Mouse (Mus musculus): ENCODE data around the gene Gm10840. TPM values are rescaled to one million over a fixed set of nuclear protein-coding genes. Genes with fewer than 3 reads are reported as not detected.

The Gm10840 gene
- polyA plus RNA-seq, 1 experiment from 2014 or later = not detected

DNA sequence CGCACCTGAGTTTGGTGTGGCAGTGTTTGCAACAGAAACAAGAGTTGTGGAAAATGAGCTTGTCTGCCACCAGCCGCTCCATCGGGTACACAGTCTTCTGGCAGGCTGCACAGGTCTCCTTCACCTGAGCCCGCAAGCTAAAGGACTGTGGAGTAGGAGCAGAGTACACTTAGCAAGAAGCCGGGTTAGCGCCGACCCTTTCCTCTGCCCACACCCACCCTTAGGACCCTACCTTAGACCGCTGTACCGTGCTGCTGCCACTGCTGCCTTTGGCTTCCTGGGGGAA is 1.8 kb upstream of the Gm10840 start:
- H3K4me3 ChIP-seq (ENCODE audit: low read depth, low read length) = peak overlapping the region; percentile 83
- peak overlapping the region; percentile 97 for H3K9ac ChIP-seq (ENCODE audit: low read length)
- peak overlapping the region; percentile 97 for H3K27ac ChIP-seq (ENCODE audit: low read depth, low read length)
- peaks cover 22% of the 10 kb centered on the region for H3K4me1 ChIP-seq (ENCODE audit: control insufficient read depth, insufficient read depth, low read length)
- no peaks in the 10 kb centered on the region for H3K9me3 ChIP-seq (ENCODE audit: control insufficient read depth, low read length)
- ATAC-seq (ENCODE audit: low FRiP score) (no peak), DNase-seq (ENCODE audit: low spot score, missing footprints) (peak; percentile 86)
- H3K4me2 ChIP-seq = peak overlapping the region; percentile 95
- peaks cover 11% of the 10 kb centered on the region for H3K36me3 ChIP-seq (ENCODE audit: control insufficient read depth, insufficient read depth, low read length)
- H3K27me3 ChIP-seq (ENCODE audit: control insufficient read depth, insufficient read depth, low read length) = no peaks in the 10 kb centered on the region
- WGBS = 51% methylated on average over 9 of the region's 9 CpGs

DNA sequence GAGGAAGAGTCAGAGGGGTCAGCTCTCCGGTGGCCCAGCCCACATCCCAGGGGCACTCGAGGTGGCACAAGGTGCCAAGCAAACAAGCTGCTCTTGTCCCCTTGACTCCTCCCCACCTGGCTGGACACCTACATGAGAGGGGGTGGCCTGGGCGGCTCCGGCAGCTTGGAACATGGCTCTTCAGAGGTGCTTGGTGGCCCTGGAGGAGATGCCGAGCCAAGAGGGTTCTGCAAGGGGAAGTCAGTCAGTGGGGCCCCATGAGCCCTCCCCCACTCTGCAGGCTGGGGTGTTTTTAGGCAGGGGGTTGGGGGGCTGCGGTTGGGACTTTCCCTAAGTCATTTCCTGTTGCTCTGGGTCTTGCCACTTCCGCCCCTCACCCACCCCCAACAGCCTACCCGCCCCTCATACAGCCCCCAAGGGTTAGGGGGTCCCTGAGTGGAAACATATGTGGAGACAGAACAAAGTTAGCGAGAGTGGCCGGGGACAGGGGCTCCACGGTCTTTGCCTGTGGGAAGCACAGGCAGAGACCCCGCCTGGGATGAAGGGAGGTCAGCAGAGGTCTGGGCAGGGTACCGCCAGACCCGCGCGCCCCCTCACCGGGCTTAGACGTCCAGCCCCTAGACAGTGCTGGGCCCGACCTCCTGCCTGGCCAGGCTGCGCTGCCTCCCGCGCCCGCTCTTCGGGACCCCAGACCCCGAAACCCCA is 1.3 kb upstream of the Gm10840 start:
- ATAC-seq (ENCODE audit: low FRiP score) = peak; percentile 73
- peaks cover 13% of the 10 kb centered on the region for H3K36me3 ChIP-seq (ENCODE audit: control insufficient read depth, insufficient read depth, low read length)
- peak overlapping the region; percentile 95 for H3K4me2 ChIP-seq
- H3K4me3 ChIP-seq (ENCODE audit: low read depth, low read length) = peak overlapping the region; percentile 83
- no peaks in the 10 kb centered on the region for H3K27me3 ChIP-seq (ENCODE audit: control insufficient read depth, insufficient read depth, low read length)
- no peaks in the 10 kb centered on the region for H3K9me3 ChIP-seq (ENCODE audit: control insufficient read depth, low read length)
- peak; percentile 95 for DNase-seq (ENCODE audit: low spot score, missing footprints)
- H3K4me1 ChIP-seq (ENCODE audit: control insufficient read depth, insufficient read depth, low read length) = peaks cover 22% of the 10 kb centered on the region
- WGBS = under 1% methylated on average over 21 of the region's 25 CpGs
- peak overlapping the region; percentile 97 for H3K27ac ChIP-seq (ENCODE audit: low read depth, low read length)
- peak overlapping the region; percentile 97 for H3K9ac ChIP-seq (ENCODE audit: low read length)

DNA sequence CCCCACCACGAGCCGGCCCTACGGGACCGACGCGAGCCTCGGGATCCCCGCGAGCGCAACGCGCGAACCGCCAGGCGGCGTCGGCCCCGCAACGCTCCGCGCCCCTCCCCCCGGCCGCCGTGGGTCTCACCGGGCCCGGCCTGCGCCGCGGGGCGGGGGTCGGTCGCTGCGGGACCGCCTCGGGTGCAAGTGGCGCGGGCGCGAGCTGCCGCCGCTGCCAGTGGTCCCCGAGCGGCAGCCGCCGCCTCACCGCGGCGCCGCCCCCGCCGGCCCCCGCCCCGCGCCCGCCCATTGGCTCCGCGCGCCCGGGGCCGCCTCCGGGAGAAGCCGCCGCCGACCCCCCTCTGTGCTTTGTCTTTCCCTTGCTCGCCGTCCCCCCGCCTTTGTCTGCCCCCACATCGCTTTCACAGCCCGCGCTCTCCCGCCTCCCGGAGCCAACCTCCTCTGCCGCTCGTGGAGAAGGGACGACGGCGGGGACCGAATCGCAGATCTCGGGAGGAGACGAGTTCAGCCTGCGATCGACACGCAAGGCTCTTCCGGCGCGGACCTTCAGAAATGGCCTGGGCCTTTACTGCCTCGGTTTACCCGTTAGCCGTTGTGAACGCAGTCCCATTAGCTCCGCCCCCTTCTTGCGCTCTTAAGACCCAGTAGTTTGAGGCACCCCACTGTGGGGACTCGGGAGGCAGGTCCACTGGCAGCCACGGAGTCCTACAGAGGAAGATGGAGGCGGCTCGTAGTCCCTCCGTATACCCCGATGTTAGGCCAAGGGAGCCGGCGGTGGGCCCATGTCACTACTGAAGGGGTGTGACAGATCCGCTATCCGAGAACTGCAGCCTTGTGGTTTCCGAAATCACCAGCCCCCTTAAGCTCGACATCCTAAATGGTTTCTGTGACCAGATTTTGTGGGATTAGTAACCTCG is 469 bp upstream of the Gm10840 start:
- Histone ChIP-seq H3K27me3 (ENCODE audit: control insufficient read depth, insufficient read depth, low read length) (no peaks in the 10 kb centered on the region), H3K4me1 (ENCODE audit: control insufficient read depth, insufficient read depth, low read length) (peaks cover 22% of the 10 kb centered on the region), H3K4me2 (peak overlapping the region; percentile 95), H3K27ac (ENCODE audit: low read depth, low read length) (peak overlapping the region; percentile 97), H3K9ac (ENCODE audit: low read length) (peak overlapping the region; percentile 97), H3K36me3 (ENCODE audit: control insufficient read depth, insufficient read depth, low read length) (peaks cover 13% of the 10 kb centered on the region), H3K9me3 (ENCODE audit: control insufficient read depth, low read length) (no peaks in the 10 kb centered on the region), H3K4me3 (ENCODE audit: low read depth, low read length) (peak overlapping the region; percentile 83)
- ATAC-seq (ENCODE audit: low FRiP score) (peak; percentile 79), DNase-seq (ENCODE audit: low spot score, missing footprints) (peak; percentile 99)
- WGBS = under 1% methylated on average over 73 of the region's 106 CpGs

DNA sequence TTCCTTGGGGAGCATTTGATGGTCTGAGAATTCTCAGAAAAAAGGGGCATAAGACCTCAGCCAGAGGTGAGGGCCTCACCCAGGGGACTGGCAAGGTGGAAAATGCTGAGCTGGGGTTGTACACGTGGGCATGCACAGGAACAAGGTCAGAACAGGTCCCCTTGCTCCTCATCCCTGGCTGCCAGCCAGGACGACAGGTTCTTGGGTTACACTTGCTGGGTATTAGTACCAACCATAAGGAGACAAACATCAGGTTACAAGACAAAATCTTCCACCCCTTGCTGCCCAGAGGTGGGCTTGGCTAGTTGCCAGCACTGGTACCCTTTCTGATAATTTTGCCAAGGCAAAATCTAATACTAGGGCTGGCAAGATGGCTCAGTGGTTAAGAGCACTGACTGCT is 1.6 kb downstream of the Gm10840 start:
- H3K27ac ChIP-seq (ENCODE audit: low read depth, low read length) = no peak overlapping the region
- peaks cover 22% of the 10 kb centered on the region for H3K4me1 ChIP-seq (ENCODE audit: control insufficient read depth, insufficient read depth, low read length)
- H3K4me3 ChIP-seq (ENCODE audit: low read depth, low read length) = no peak overlapping the region
- WGBS = 98% methylated on average over 2 of the region's 2 CpGs
- H3K9ac ChIP-seq (ENCODE audit: low read length) = no peak overlapping the region
- H3K9me3 ChIP-seq (ENCODE audit: control insufficient read depth, low read length) = no peaks in the 10 kb centered on the region
- no peaks in the 10 kb centered on the region for H3K27me3 ChIP-seq (ENCODE audit: control insufficient read depth, insufficient read depth, low read length)
- no peak overlapping the region for H3K4me2 ChIP-seq
- DNase-seq (ENCODE audit: low spot score, missing footprints) = no peak
- ATAC-seq (ENCODE audit: low FRiP score) = no peak
- H3K36me3 ChIP-seq (ENCODE audit: control insufficient read depth, insufficient read depth, low read length) = peaks cover 9% of the 10 kb centered on the region

DNA sequence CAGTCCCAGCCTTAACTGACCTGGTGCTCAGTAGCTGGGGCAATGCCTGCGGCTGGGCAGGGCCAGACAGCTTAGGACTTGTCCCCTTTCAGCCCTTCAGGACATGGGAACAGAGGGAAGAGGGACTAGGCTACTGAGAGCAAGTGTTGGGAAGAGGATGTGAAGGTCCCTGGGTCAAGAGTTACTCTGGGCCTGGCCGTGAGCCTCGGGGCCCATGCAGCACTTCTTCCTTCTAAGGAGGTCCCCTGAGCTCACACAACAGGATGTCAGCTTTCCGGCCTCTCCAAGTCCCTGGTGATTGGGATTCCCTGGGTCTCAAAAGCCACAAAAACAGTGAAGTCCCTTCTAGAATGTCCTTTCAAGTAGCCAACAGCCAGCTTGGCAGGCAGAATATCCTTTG is 2.9 kb downstream of the Gm10840 start:
- WGBS = 89% methylated on average over 4 of the region's 4 CpGs
- H3K36me3 ChIP-seq (ENCODE audit: control insufficient read depth, insufficient read depth, low read length) = peaks cover 16% of the 10 kb centered on the region

DNA sequence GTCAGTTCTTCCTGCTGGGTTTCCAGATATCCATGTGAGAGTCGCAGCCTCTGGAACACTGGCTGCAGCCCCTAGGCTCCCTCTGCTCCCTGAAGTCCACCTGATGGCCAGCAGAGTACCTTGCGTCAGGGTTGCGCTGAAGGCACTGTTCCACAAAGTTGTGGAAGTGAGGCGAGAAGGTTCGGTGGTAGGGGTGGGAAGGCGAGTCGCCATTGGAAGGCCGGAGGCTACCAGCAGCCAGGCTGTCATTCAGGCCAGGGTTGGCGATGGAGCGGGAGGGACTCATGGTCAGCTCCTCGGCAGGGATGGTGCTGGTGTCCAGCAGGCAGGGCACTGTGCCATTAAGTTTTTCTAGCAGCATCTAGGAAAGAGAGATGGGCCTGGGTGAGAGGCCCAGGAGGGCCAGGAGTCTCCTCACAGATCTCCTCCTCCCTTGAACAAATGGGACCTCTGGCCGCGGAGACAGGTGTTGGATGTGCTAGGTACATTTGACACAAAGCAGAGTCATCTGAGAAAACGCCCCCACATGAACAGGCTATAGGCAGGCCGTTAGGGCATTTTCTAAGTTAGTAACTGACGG is 4.0 kb downstream of the Gm10840 start:
- H3K27me3 ChIP-seq (ENCODE audit: control insufficient read depth, insufficient read depth, low read length) = no peaks in the 10 kb centered on the region
- WGBS = 87% methylated on average over 16 of the region's 16 CpGs
- no peak overlapping the region for H3K4me2 ChIP-seq
- H3K9me3 ChIP-seq (ENCODE audit: control insufficient read depth, low read length) = no peaks in the 10 kb centered on the region
- peaks cover 10% of the 10 kb centered on the region for H3K4me1 ChIP-seq (ENCODE audit: control insufficient read depth, insufficient read depth, low read length)
- no peak overlapping the region for H3K9ac ChIP-seq (ENCODE audit: low read length)
- DNase-seq (ENCODE audit: low spot score, missing footprints) = no peak
- H3K36me3 ChIP-seq (ENCODE audit: control insufficient read depth, insufficient read depth, low read length) = peaks cover 16% of the 10 kb centered on the region
- no peak overlapping the region for H3K27ac ChIP-seq (ENCODE audit: low read depth, low read length)
- no peak for ATAC-seq (ENCODE audit: low FRiP score)
- no peak overlapping the region for H3K4me3 ChIP-seq (ENCODE audit: low read depth, low read length)

More for the DNA sequence above, 2.9 kb downstream of the Gm10840 start:
- Histone ChIP-seq H3K4me1 (ENCODE audit: control insufficient read depth, insufficient read depth, low read length) (peaks cover 19% of the 10 kb centered on the region), H3K9ac (ENCODE audit: low read length) (no peak overlapping the region), H3K4me2 (no peak overlapping the region), H3K9me3 (ENCODE audit: control insufficient read depth, low read length) (no peaks in the 10 kb centered on the region), H3K4me3 (ENCODE audit: low read depth, low read length) (no peak overlapping the region), H3K27ac (ENCODE audit: low read depth, low read length) (no peak overlapping the region), H3K27me3 (ENCODE audit: control insufficient read depth, insufficient read depth, low read length) (no peaks in the 10 kb centered on the region)
- ATAC-seq (ENCODE audit: low FRiP score) = no peak
- DNase-seq (ENCODE audit: low spot score, missing footprints) = no peak

DNA sequence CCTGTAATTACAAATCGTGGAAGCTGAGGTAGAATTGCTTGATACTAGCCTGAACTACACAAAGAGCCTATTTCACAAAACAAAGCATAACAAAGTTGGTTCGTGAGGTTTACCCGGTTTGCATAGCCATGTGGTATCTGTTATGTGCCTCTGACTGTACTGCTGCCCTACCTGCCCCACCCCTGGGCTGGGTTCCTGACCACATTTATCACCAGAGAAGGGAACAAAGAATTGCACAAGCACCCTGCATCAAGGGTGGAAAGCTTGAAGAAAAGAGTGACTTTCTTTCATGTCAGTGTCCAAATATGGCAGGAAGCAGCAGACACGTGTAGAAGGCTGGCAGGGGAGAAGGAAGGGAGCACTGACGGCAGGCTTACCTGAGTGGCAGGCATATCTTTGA is 6.8 kb downstream of the Gm10840 start:
- Histone ChIP-seq H3K4me2 (no peak overlapping the region), H3K27ac (ENCODE audit: low read depth, low read length) (no peak overlapping the region), H3K36me3 (ENCODE audit: control insufficient read depth, insufficient read depth, low read length) (peaks cover 16% of the 10 kb centered on the region), H3K4me3 (ENCODE audit: low read depth, low read length) (no peak overlapping the region), H3K27me3 (ENCODE audit: control insufficient read depth, insufficient read depth, low read length) (no peaks in the 10 kb centered on the region), H3K9ac (ENCODE audit: low read length) (no peak overlapping the region), H3K4me1 (ENCODE audit: control insufficient read depth, insufficient read depth, low read length) (no peaks in the 10 kb centered on the region), H3K9me3 (ENCODE audit: control insufficient read depth, low read length) (no peaks in the 10 kb centered on the region)
- DNase-seq (ENCODE audit: low spot score, missing footprints) (peak; percentile 47), ATAC-seq (ENCODE audit: low FRiP score) (no peak)
- 90% methylated on average over 5 of the region's 5 CpGs for WGBS

DNA sequence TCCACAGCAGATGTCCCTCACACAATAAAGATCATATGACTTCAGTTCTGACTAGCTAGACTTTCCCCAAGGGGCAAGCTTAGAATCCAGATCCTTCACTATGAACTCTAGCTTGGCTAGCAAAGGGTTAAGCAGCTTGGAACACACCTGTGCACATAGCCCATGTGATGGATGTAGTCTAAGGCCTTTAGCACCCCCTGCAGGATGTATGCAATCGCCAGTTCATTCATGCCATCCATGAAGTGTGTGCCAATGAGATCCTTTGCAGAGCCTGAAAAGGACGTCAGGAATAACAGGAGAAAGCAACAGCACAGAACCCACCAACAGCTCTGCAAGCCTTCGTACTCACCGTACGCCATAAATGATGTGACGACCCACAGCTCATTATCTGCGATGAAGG is 10.2 kb downstream of the Gm10840 start:
- Histone ChIP-seq H3K27ac (ENCODE audit: low read depth, low read length) (no peak overlapping the region), H3K4me2 (no peak overlapping the region), H3K36me3 (ENCODE audit: control insufficient read depth, insufficient read depth, low read length) (peaks cover 10% of the 10 kb centered on the region), H3K4me1 (ENCODE audit: control insufficient read depth, insufficient read depth, low read length) (no peaks in the 10 kb centered on the region), H3K4me3 (ENCODE audit: low read depth, low read length) (no peak overlapping the region), H3K9me3 (ENCODE audit: control insufficient read depth, low read length) (no peaks in the 10 kb centered on the region), H3K9ac (ENCODE audit: low read length) (no peak overlapping the region), H3K27me3 (ENCODE audit: control insufficient read depth, insufficient read depth, low read length) (no peaks in the 10 kb centered on the region)
- DNase-seq (ENCODE audit: low spot score, missing footprints) (peak; percentile 83), ATAC-seq (ENCODE audit: low FRiP score) (no peak)
- WGBS = 82% methylated on average over 7 of the region's 7 CpGs

DNA sequence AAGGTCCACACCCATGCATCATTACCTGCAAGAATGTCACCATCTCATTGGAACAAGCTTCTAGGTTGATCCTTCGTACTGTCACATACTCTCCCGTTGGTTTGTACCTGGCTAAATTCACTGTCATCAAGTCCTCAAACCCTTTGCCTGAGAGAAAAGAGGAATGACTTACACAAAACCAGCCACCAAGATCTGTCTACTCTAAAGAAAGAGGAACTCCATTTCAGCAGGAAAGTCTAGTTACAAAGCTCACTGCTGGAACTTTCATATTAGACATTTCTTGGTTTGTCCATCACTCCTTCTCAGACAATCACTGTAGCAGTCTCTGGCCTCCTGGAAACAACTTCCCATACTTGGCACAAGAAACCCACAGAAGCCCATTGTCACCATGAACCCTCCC is 12.6 kb downstream of the Gm10840 start:
- Histone ChIP-seq H3K36me3 (ENCODE audit: control insufficient read depth, insufficient read depth, low read length) (0 out of 2 replicates have a peak, but pooled peaks cover 3% of the 10 kb centered on the region), H3K4me1 (ENCODE audit: control insufficient read depth, insufficient read depth, low read length) (no peaks in the 10 kb centered on the region), H3K9ac (ENCODE audit: low read length) (no peak overlapping the region), H3K27me3 (ENCODE audit: control insufficient read depth, insufficient read depth, low read length) (no peaks in the 10 kb centered on the region), H3K4me2 (no peak overlapping the region), H3K9me3 (ENCODE audit: control insufficient read depth, low read length) (no peaks in the 10 kb centered on the region), H3K27ac (ENCODE audit: low read depth, low read length) (no peak overlapping the region), H3K4me3 (ENCODE audit: low read depth, low read length) (no peak overlapping the region)
- DNase-seq (ENCODE audit: low spot score, missing footprints) (peak; percentile 35), ATAC-seq (ENCODE audit: low FRiP score) (no peak)
- 98% methylated on average over 2 of the region's 2 CpGs for WGBS
